Mouse (Mus musculus) adrenal gland (tissue): ENCODE data around the gene Wipi2.

ENCODE experiments used
- intact Hi-C: fragments of 180-260 bp; cut with DNase I; formaldehyde crosslinking; loops from one replicate; pipeline ENCODE4 v1.15.1; 2025
- long read RNA-seq, 2 experiments: library from polyadenylated mRNA; unstranded; transcript quantifications; one replicate each; pipeline ENCODE4 v2.0.0; 2020; ENCODE audit warnings: borderline replicate concordance in 1 of 2; ENCODE audit not compliant: insufficient replicate concordance in 1 of 2

Wipi2 gene
- long read RNA-seq, experiment 1, full-length matches to known transcripts = 29 of 38 reads
- long read RNA-seq, experiment 1, partial matches to known transcripts = 2 of 38 reads
- long read RNA-seq, experiment 1, other reads (novel, unspliced or antisense) = 7 of 38 reads
- long read RNA-seq, experiment 2, full-length matches to known transcripts = 15 of 27 reads
- long read RNA-seq, experiment 2, partial matches to known transcripts = 2 of 27 reads
- long read RNA-seq, experiment 2, other reads (novel, unspliced or antisense) = 10 of 27 reads

DNA sequence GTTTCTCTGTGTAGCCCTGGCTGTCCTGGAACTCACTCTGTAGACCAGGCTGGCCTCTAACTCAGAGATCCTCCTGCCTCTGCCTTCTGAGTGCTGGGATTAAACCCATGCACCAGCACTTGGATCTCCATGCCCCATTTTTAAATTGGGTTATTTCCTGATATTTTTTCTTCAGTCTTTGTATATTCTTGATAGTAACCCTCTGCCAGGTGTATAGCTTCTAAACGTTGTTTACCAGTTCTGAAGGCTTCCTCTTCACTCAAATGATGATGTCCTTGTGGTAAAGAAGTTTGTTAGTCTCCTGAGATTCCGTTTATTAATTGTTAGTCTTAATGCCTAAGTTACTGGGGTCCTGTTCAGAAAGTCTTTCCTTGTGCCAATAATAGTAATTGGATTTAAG is at the start of gene Wipi2:
TSS of gene Wipi2 (plus strand) at position 301 of the 400 bp plus-strand sequence.
- intact Hi-C loops = loop anchor here (5.0 kb wide), 2 partner anchors 130 to 150 kb away; no protein-coding TSS in a partner anchor

DNA sequence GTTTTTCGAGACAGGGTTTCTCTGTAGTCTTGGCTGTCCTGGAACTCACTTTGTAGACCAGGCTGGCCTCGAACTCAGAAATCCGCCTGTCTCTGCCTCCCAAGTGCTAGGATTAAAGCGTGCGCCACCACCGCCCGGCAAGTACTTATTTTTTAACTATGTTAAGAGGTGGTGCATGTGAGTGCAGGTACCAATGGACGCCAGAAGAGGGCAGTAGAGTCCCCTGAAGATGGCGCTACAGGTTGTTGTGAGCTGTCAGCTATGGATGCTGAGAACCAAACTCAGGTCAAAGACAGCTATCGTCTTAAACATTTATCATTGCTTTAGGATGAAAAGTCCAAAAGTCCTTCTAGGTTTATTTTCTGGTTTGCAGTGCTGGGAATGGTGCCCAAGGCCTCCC is 49.3 kb upstream of the Wipi2 start:
- intact Hi-C loops = no loop called here

DNA sequence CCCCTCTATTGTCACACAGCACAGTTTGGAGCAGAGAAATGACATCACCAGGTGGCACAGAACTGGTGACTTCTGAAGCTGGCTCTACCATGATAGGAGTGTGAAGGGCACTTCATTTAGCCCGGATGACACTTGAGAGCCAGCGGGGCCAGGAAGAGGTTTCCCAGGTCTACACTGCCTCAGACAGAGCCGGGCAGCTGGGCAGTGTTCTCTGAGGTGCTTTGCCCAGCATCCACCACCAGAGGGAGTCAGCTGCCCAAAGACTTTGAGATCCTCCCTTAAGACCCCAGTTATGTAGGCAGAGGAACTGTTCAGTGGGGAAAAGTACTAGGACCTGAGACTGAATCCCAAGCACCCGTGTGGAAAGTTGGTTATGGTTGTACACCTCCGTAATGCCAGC is 46.0 kb upstream of the Wipi2 start:
- intact Hi-C loops = loop anchor here (2.0 kb wide), 1 partner anchor 35 kb away; no protein-coding TSS in a partner anchor

- intact Hi-C loops = no loop called here
These were observed 43.8 kb upstream of the Wipi2 start for GRCm38 (mm10) chr5:142583616-142584126.

GRCm38 (mm10) chr5:142590953-142591616 is 36.4 kb upstream of the Wipi2 start:
- intact Hi-C loops = no loop called here

DNA sequence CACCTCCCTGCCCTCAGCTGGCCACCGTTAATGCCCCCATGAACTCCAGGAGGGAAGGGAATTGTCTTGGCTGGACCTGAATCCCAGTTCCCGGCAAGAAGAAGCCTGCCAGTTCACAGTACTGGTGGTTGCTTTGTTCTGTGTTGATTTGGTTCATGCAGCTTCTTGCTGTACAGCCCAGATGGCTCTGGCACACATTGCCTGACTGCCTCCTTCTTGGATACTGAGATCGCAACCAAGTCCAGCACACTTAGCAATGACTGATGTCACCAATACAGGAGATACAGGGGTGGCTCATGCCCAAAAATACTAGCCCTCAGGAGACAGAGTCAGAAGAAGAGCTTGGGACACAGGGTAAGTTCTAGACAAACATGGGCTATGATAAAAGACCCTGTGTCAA is 31.8 kb upstream of the Wipi2 start:
- intact Hi-C loops = no loop called here

DNA sequence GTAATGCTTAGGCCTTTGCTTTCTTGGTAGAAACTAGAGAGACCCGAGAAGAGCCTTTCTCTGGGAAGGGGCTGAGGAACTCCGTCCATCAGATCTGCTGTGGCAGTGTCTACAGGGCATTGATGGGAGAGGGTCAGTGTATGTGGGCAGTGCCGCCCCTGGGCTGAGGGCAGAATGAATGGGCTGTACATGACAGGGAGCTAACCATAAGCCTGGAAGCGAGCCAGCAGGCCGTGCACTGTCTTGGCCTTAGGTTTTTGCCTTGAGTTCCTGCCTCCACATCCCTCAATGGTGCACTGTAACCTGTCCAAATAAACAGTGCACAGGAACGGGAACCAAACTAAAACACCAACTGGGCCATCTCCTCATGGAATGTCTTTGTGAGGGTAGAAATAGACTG is 30.8 kb upstream of the Wipi2 start:
- intact Hi-C loops = no loop called here

- intact Hi-C loops = no loop called here
These were observed 29.7 kb upstream of the Wipi2 start for GRCm38 (mm10) chr5:142597648-142598390.

DNA sequence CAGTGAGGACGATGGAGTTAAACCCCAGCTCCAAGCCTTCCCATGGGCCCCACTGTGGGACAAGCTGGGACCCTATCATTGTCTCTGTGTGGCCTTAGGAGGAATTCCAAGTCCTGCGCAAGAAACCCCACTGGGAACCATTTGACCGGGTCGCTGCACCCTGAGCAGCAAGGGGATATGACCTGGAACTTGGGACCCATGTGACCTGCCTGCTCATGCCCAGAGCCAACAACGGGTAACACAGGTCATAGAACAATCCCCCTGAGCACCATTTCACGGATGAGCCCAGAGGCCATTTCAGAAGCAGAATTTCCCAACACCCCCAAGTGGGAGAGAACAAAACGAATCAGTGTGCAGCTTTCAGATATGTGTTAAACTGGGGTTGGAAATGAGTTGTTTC is 23.1 kb upstream of the Wipi2 start:
- intact Hi-C loops = no loop called here

- intact Hi-C loops = no loop called here
These were observed 22.2 kb upstream of the Wipi2 start for GRCm38 (mm10) chr5:142605288-142605687.

- intact Hi-C loops = no loop called here
These were observed 19.1 kb upstream of the Wipi2 start, which contains the start of gene Mmd2 for GRCm38 (mm10) chr5:142608259-142608988. TSS of gene Mmd2 (minus strand) at chr5:142608800.

DNA sequence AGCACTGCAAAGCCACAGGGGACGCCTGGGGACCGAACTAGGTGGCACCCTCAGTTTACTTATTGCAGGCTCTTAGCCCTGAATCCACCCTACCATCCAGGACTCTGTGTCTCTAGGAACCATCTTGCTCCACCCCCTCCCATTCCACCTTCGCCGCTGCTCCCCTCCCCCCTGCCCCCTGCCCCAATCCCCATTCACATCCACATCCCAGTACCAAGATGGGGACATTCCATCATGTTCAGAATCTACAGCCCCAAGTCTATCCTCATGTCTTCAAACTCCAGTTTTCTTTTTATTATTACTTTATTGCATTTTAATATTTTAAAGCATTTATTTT is 18.5 kb upstream of the Wipi2 start:
- intact Hi-C loops = no loop called here

GRCm38 (mm10) chr5:142610362-142610761 is 17.1 kb upstream of the Wipi2 start:
- intact Hi-C loops = no loop called here

GRCm38 (mm10) chr5:142614513-142614912 is 13.0 kb upstream of the Wipi2 start:
- intact Hi-C loops = no loop called here

DNA sequence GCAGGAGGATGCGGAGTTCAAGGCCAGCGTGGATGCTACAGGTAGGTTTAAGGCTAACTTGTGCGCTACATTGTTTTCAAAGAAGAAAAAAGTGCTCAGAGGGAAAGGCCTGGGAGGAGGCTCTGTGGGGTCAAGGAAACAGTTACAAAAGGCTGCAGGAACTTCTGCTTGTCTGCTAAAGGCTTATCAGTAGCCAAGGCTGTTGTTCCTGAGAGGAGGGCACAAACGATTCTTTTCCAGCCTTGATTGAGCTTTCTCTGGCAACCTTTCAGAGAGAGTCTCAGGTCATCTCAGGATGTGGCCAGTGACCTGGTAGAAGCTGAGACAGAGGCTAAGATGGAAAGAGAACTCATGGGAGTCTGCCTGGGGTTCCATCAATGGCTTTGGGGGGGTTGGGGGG is 11.9 kb upstream of the Wipi2 start:
- intact Hi-C loops = loop anchor here (2.0 kb wide), 1 partner anchor 35 kb away; no protein-coding TSS in a partner anchor

- intact Hi-C loops = loop anchor here (2.0 kb wide), 1 partner anchor 36 kb away; no protein-coding TSS in a partner anchor
These were observed 11.2 kb upstream of the Wipi2 start for GRCm38 (mm10) chr5:142616326-142616725.

DNA sequence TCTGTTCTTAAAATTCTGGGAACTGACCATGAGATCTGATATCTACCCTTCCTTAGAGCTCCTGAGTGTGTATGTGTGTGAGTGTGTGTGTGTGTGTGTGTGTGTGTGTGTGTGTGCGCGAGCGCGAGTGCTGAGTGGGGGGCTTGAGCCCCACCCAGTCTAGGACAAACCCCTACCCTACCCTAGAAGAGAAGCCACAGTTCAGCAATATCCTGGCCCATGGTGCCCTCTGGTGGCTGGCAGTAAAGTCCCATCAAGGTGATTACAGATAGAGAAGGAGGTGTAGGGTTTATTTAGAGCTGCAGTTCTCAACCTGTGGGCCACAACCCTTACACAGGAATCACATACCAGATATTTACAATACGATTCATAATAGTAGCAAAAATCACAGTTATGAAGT is 7.6 kb upstream of the Wipi2 start:
- intact Hi-C loops = loop anchor here (1.0 kb wide), 1 partner anchor 63 kb away; no protein-coding TSS in a partner anchor

GRCm38 (mm10) chr5:142621421-142621820 is 6.1 kb upstream of the Wipi2 start:
- intact Hi-C loops = no loop called here

DNA sequence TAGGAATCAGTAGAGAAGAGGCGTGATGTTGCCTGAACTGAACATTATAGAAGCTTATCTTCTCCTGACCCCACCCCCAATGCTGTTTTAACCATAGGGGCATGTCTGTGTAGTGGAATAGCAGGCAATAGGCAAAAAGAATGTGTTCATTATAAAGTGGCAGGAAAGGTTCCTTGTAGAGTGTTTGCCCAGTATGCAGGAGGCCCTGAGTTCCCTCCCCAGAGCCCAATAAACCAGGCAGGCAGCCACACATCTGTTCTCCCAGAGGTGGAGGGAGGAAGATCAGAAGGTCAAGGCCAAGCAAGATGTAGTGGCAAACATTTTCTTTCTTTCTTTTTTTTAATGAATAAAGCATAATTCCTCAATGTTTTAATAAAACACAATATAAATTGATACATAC is 5.4 kb upstream of the Wipi2 start:
- intact Hi-C loops = no loop called here

DNA sequence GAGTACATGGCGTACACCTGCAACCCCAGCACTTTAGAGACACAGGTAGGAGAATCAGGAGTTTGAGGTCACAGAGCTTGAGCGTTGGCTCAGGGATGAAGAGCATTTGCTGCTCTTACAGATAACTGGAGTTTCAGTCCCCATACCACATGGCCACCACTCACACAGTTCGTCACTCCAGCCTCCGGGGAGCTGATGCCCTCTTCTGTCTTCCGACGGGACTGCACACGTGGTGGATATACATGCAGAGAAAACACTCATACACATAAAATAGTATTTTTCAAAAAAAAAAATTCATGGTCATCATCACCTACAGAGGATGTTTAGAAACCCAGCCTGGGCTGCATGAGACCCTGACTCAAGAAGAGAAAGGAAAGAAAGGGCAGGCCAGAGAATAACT is 4.4 kb upstream of the Wipi2 start:
- intact Hi-C loops = no loop called here
